Mouse (Mus musculus) telencephalon, adult 2 months (tissue): ENCODE data around the gene Gpc5.

Source experiments
- DNase-seq: peaks from one replicate; pipeline ENCODE4 v3.0.0-alpha.2; 2011; ENCODE audit warnings: low read depth, low spot score

The Gpc5 gene

DNA sequence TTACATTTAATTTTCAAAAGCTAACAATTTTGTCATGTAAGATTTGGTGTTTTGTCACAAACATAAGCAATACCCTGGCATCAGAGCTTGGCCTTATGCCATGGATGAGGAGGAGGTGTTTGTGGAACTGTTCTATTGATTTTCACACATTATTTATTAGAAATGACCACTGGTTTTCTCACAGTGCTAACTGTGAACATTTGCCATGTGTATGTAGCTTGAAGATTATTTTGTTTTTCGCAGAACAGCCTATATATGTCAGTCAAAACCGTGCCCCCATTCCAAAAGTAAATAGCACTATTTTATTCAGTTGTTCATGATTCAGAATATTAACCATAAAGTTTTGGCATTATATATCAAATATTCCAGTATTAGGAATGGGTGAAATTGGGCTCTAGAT is 1216.5 kb downstream of the Gpc5 start:
- DNase-seq: no peak

DNA sequence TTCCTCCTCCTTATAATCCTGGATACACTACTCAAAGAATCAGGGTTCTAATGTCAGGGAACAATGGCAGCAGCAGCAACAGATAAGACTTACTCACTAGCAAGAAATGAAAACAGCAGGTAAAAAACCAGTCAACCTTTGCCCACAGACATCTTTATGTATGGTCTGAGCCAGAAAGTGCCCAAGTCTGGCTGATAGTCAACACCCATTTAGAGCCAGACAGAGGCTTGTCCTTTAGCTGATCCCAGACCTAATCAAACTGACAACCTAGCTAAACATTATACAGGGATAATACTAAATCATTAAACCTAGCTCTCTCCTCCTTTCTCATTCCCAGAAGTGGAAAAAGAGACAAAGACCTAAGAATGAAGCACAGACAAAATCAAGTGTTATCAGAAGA is 1225.5 kb downstream of the Gpc5 start:
- no peak for DNase-seq

DNA sequence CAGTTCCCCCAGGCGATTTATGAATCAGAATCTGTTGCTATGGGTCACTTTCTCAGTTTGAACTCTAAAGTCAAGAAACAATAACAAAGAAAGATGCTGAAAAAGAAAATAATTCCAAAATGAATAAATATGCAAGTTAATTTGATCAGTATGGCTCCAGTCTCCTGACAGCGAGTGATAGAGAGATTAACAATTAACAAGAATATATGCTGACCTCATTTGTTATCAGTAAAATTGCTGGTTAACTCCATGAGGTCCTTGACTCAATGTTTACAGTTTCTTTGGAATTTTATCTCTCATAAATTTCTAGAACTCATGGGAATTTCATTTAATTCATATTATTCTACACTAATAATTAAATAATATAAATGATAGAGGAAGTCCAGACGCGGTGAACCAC is 1244.2 kb downstream of the Gpc5 start:
- no peak for DNase-seq

DNA sequence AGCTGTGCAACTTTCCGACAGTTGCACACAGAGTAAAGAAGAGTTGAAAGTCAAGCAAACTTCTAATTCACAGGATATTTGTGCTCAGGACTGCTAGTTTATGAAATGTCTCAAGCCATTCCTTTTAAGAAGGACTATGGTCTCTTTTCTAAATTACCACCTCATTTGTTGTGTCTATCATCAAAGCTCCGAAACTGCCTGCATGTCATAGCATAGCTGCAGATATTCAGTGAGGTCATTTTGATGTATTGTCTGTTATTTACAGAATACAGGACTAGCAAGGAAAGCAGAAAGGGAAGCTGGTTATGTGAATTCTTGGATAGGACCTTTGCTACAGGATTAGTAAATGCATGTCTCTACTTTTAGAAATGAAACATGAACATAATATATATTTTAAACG is 1246.4 kb downstream of the Gpc5 start:
- DNase-seq: no peak

DNA sequence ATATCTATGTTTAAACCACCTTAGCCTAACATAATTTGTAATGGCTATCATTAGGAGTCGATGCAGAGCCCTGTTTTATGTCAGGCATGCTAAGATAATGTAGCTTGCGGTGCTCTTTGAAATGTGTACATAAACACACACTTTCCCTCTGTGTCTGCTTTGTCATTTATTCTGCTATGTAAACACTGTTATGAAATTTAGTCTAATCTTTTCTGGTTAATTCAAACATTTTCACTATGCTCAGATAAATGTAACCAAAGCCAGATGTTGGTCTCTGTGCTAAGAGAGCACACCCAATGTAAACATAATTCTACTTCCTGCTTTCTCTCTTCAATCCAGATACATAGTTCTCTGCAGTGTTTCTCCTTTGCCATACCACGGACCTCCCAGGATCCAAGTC is 1256.5 kb downstream of the Gpc5 start:
- no peak for DNase-seq

DNA sequence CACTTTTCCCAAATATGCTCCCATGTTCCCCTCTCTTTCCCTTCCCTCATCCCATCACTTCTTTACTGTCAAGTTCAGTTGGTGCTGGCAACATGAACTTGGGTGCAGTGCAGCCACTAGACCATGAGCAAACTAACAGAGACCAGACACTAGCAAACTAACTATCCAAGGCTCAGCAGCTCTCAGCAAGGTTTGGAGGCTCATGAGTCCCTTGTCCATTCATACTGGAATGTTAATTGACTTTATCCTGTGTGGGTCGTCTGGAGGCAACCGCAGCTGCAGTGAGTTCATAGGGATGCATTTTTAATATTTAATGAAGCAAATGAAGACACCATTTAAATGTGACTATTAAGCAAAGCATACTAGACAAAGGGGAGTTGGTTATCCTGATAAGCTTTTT is 1292.6 kb downstream of the Gpc5 start:
- no peak for DNase-seq

DNA sequence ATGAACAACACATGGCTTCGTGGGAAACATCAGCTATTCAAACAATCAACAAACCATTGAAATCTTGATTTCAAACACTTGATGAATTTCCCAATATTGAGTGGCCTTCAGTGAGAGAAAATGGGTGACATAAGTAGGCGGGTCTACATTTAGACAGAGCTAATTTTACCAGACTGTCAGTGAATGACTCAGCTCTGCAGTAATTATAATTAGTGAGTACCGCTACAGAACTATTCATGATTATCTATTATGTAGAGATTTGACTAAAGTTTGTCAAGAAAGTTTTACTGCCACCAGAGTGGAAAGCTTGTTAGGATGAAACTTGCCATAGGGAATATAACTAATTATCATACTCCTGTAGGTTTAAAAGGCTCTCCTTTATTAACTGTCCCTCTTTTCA is 1323.5 kb downstream of the Gpc5 start:
- DNase-seq: peak; percentile 26

DNA sequence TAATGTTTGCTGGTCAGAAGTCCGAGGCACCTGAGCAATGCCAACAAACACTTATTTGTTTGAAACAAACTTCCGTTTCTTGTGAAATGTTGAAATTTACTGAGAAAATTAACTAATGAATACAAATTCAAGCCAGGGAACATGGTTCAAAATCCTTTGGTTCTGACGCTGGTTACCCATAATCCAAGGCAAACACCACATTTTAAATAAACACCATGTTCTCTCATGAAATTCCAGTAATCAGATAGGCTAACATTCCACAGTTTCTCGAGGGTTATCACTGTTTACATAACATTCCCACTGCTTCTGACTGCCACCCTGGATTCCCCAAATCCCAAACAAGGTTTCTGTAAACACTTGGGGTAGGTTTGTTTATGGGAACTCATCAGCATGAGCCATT is 1356.2 kb downstream of the Gpc5 start:
- no peak for DNase-seq

DNA sequence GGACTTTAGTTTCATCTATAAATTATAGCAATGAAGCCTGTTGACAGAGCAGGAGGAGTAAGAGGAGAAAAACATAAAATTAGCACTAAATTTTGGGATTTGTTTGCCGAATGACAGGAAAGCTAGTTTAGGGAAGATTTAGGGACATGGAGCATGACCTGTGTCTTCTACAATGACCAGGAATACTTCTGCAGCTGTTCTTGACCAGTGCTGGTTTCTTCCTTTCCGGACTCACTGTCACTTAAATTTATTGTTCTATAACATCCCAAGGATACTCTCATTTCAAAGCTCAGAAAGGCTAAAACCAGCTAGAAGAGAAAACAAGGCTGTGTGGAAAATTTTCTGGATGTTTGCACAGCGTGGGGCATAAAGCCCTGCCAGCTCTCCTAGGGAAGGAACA is 1361.3 kb downstream of the Gpc5 start:
- no peak for DNase-seq

DNA sequence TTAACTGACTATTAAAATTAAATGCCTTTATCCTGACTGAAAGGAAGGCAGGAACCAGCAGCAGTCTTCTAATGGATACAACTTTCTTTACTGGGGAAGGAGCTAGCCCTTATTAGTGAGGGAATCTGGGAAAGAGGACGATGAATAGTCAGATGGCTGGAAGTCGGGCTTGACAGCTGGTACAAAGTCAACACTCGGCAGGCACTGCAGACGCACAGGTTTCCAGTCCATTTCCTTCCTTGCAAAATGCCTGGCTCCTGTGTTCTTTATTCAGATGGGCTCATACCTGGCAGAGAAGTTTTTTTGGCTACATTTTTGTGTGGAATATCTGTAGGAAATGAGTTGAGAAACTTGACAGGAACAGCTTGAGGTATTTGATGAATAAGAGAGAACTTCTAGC is 1364.2 kb downstream of the Gpc5 start:
- no peak for DNase-seq

DNA sequence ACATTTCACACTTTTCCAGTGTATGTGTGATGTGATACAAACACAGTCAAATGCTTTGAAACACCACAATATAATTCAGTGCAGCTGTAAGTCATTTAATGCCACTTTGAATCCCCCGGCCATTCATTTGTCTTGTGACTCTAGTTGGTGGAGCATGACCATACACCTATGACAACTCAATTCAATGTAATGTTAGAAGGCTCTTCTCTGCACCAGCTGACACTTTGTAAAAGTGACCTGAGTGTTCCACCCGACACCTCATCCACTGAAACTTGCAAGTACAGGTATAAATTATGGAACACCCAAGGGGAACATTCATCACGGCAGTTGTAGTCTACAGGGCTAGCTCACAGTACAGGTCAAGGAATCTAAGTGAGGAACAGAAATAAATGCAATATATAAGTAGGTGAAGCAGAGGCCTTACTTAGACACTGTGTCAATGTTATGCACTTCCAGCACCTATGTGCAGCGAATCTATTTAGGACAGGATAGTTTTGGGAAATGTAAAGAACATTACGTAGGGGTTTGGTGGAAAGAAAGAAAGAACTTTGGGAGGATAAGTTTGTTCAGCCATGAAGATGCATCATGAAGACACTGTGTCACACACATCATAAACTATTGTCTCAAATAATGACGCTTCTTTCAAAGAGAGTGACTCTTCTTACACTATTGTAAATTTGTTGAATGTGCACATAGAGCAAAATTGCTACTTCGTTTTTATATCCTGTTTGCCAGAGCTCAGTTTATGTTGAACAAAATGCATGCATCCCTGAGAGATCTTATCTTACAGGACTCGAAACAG is 1381.6 kb downstream of the Gpc5 start:
- no peak for DNase-seq

DNA sequence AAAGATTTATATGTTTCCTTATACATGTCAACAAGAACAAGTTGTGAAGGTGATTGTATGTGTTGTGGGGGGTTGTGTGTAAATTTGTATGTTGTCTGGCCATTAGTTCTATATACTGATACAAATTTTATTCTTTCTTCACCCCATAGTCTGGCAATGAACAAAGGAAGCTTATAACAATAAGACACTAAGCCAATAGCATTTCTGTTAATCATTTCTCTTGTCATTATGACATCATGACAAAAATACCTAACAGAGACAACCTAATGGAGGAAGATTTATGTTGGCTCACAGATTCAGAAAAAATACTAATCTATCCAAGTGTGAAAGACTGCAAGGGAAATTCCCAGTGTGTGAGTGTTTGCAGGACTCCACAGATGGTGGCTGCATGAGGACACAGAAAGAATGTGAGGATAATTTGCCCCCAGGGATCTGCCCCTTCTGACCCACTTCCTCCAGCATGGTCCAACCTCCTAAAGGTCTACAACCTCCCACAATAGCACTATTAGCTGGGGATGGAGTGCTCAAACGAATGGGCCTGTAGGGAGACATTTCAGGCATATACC is 1402.4 kb downstream of the Gpc5 start:
- no peak for DNase-seq

DNA sequence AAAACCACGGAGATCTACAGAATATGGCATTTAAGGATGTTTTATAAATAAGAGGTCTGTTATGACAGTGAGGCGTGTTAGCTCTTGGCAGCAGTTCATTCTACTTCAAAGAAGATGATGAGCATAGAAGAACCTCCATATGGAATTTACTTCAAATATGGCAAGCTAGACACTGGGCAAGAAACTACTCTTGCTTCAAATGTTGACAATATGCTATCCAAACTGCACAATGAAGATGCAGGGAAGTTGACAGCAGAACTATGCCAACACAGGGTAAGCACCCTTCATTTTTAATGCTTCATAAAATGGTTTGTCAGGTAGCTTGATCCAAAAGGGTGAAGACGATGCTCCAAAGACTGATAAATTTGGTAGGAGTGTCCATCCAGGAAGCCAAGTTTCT is 1446.2 kb downstream of the Gpc5 start:
- no peak for DNase-seq

DNA sequence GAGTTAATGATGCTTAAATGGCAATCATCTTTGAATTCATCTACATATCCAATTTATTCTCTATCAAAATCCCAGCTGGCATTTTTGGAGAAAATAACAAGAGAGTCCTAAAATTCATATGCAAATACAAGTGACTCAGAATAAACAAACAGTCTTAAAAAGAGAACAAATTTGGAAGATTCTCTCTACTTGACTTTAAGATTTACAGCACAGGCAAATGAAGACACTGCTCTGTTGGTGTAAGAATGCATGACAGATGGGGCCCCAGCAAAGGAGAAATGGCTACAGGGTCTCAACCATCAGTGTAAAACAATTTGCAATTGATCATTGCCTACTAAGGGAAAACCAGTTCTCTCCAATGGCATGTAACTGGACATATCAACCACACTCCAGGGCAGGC is 1451.7 kb downstream of the Gpc5 start:
- no peak for DNase-seq

DNA sequence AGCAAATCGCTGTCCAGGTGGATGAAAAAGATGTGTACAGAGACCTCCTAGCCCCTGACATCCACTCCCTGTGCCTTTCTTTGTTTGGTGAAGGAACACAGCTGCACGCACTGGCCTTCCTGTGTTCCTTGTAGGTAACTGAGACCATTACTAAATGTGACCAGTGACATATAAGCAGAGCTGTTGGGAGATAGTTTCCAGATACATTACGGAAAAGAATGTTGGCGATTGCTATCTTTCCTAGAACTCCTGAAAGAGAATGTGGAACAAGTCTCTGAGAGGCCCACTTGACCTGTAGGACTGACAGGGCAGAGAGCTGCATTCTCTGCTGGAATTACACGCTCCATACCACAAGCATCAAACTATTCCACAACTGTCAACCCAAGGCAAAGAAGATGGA is 1459.4 kb downstream of the Gpc5 start:
- DNase-seq: no peak

DNA sequence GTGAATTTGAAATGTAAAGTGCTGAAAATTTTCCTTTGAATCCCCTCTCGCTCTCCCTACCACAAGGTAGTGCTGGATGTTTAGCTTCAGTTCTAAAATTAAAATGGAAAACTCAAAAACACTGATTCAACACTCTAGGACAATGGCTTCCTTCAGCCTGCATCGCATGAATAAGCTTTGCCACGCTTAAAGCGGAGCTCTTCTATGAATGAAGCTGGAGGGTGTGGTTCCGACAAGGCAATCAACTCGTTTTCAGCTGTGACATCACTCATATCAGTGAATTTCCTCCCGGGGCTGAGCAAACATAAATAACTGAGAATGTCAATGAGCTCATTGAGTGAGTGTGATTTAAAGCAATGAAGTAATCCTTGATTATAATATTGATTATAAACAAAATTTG is 1461.3 kb downstream of the Gpc5 start:
- no peak for DNase-seq

DNA sequence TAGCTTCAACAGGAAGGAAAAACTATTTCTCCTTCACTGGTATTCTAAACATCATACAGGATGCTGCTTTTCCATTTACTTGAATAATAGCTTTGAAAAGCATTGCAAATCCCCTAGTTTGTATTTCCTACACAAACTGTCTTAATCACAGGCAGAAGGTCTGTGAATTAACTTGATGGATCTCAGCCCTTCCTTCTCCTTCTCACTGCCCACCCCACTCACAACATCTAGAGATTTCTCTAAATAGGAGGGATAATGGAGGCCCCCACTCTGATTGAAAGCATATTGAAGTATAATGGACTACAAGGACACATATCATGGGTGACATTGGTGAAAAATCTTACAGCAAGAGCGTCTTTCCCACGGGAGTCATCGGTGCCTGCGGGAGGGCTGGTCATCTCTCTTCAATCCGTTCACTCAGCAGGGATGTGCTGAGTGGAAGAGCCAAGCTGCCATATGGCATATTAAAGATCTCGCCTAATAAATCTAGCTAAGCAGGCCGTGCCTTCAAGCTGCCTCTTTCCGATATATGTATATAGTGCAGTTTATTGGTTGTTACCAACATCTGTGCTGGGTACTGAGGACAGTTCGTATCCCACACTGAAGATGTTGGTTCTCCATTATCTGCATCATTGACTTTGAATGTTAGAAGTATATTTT is 1466.3 kb downstream of the Gpc5 start:
- DNase-seq: no peak

DNA sequence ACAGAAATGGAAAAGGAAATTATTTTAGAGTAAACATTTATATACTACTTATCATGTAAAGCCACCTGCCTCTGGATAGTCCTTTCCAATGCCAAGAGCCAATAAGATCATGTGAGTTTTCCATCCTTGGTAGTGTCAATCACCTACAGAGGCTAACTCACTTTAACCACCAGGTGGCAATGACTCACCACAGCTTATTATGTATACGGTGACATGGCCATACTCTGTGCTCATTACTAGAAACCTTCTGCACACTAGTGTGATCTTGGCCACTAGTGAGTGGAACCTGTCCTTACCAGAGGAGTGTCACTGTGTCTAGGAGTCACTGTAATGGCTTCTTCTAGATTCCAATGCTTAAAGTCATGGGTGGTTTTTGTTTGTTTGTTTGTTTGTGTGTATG is 1468.0 kb downstream of the Gpc5 start:
- no peak for DNase-seq
